Mouse (Mus musculus) cortical plate, adult 2 months (tissue): ENCODE data around the gene Ccn2.

Experiments used
- CTCF ChIP-seq: fragments of 200-500 bp; IDR thresholded peaks from 2 replicates; pipeline ENCODE4 v1.5.1; 2011; ENCODE audit warnings: mild to moderate bottlenecking, control low read depth, low read length; ENCODE audit not compliant: insufficient read depth; ENCODE audit errors: extremely low read depth
- POLR2A ChIP-seq: fragments of 200-500 bp; IDR thresholded peaks from 2 replicates; pipeline ENCODE4 v1.6.1; 2011; ENCODE audit warnings: mild to moderate bottlenecking, low read length, control low read depth; ENCODE audit not compliant: insufficient read depth; ENCODE audit errors: extremely low read depth

- TF ChIP-seq CTCF (no peak), POLR2A (no peak)
These were observed 7.8 kb downstream of the Ccn2 start for GRCm38 (mm10) chr10:24603035-24603434.
